Mouse (Mus musculus): ENCODE measurements around the gene Rpa3. TPM values are rescaled to one million over a fixed set of nuclear protein-coding genes. Genes with fewer than 3 reads are reported as not detected.

Gene Rpa3
- polyA plus RNA-seq, 1 experiment = 73.6 TPM

GRCm38 (mm10) chr6:8275098-8275497, 16.1 kb upstream of the Rpa3 start:
- no peak overlapping the region for H3ac ChIP-seq (ENCODE audit: control insufficient read depth, insufficient read length, low read depth)
- peaks cover 2% of the 10 kb centered on the region for H3K79me3 ChIP-seq (ENCODE audit: low read depth)
- H3K4me3 ChIP-seq (ENCODE audit: insufficient read depth, poor library complexity, severe bottlenecking) = no peak overlapping the region
- H3K36me3 ChIP-seq (ENCODE audit: control insufficient read depth, insufficient read depth) = peaks cover 9% of the 10 kb centered on the region
- H3K27me3 ChIP-seq (ENCODE audit: control insufficient read depth, insufficient read depth, insufficient read length) = no peaks in the 10 kb centered on the region
- TF ChIP-seq MYOG (IDR thresholded peaks at IDR 0.05; ENCODE audit: control insufficient read depth, extremely low read depth, insufficient read length) (no peak), MAX (IDR thresholded peaks at IDR 0.05) (no peak), CEBPB (IDR thresholded peaks at IDR 0.05; ENCODE audit: low read depth) (no peak), MYOD1 (IDR thresholded peaks at IDR 0.05; ENCODE audit: control insufficient read depth, insufficient read length, low read depth) (no peak), FOSL1 (IDR thresholded peaks at IDR 0.05; ENCODE audit: insufficient read depth, low read length, poor library complexity, severe bottlenecking) (no peak), CTCF (IDR thresholded peaks at IDR 0.05; ENCODE audit: control insufficient read depth, insufficient read depth, insufficient read length) (no peak), USF1 (IDR thresholded peaks at IDR 0.05; ENCODE audit: low read depth) (no peak)
- no peaks in the 10 kb centered on the region for H3K79me2 ChIP-seq (ENCODE audit: control insufficient read depth, insufficient read depth)

GRCm38 (mm10) chr6:8274387-8275054, 15.5 kb upstream of the Rpa3 start:
- Histone ChIP-seq H3K79me2 (ENCODE audit: control insufficient read depth, insufficient read depth) (no peaks in the 10 kb centered on the region), H3K27me3 (ENCODE audit: control insufficient read depth, insufficient read depth, insufficient read length) (no peaks in the 10 kb centered on the region), H3K36me3 (ENCODE audit: control insufficient read depth, insufficient read depth) (peaks cover 9% of the 10 kb centered on the region), H3ac (ENCODE audit: control insufficient read depth, insufficient read length, low read depth) (no peak overlapping the region), H3K4me3 (ENCODE audit: insufficient read depth, poor library complexity, severe bottlenecking) (no peak overlapping the region), H3K79me3 (ENCODE audit: low read depth) (peaks cover 4% of the 10 kb centered on the region)
- TF ChIP-seq MYOD1 (IDR thresholded peaks at IDR 0.05; ENCODE audit: control insufficient read depth, insufficient read length, low read depth) (no peak), CTCF (IDR thresholded peaks at IDR 0.05; ENCODE audit: control insufficient read depth, insufficient read depth, insufficient read length) (peak; percentile 12)

- Histone ChIP-seq H3K36me3 (ENCODE audit: control insufficient read depth, insufficient read depth) (peaks cover 5% of the 10 kb centered on the region), H3K79me2 (ENCODE audit: control insufficient read depth, insufficient read depth) (peaks cover 6% of the 10 kb centered on the region), H3K79me3 (ENCODE audit: low read depth) (peaks cover 10% of the 10 kb centered on the region), H3ac (ENCODE audit: control insufficient read depth, insufficient read length, low read depth) (no peak overlapping the region), H3K4me3 (ENCODE audit: insufficient read depth, poor library complexity, severe bottlenecking) (no peak overlapping the region), H3K27me3 (ENCODE audit: control insufficient read depth, insufficient read depth, insufficient read length) (no peaks in the 10 kb centered on the region)
- TF ChIP-seq CEBPB (IDR thresholded peaks at IDR 0.05; ENCODE audit: low read depth) (no peak), MYOG (IDR thresholded peaks at IDR 0.05; ENCODE audit: control insufficient read depth, extremely low read depth, insufficient read length) (no peak), USF1 (IDR thresholded peaks at IDR 0.05; ENCODE audit: low read depth) (no peak), FOSL1 (IDR thresholded peaks at IDR 0.05; ENCODE audit: insufficient read depth, low read length, poor library complexity, severe bottlenecking) (no peak), CTCF (IDR thresholded peaks at IDR 0.05; ENCODE audit: control insufficient read depth, insufficient read depth, insufficient read length) (no peak), MYOD1 (IDR thresholded peaks at IDR 0.05; ENCODE audit: control insufficient read depth, insufficient read length, low read depth) (no peak), MAX (IDR thresholded peaks at IDR 0.05) (no peak)
Measured at GRCm38 (mm10) chr6:8271047-8271446, 12.1 kb upstream of the Rpa3 start.

GRCm38 (mm10) chr6:8259667-8260044, 683 bp upstream of the Rpa3 start:
- peak overlapping the region; percentile 78 for H3K4me3 ChIP-seq (ENCODE audit: insufficient read depth, poor library complexity, severe bottlenecking)
- H3K36me3 ChIP-seq (ENCODE audit: control insufficient read depth, insufficient read depth) = peaks cover 17% of the 10 kb centered on the region
- no peak for TF ChIP-seq FOSL1 (IDR thresholded peaks at IDR 0.05; ENCODE audit: insufficient read depth, low read length, poor library complexity, severe bottlenecking)
- TF ChIP-seq CEBPB (IDR thresholded peaks at IDR 0.05; ENCODE audit: low read depth) = no peak
- no peak for TF ChIP-seq CTCF (IDR thresholded peaks at IDR 0.05; ENCODE audit: control insufficient read depth, insufficient read depth, insufficient read length)
- no peak for TF ChIP-seq MYOG (IDR thresholded peaks at IDR 0.05; ENCODE audit: control insufficient read depth, extremely low read depth, insufficient read length)
- no peak for TF ChIP-seq USF1 (IDR thresholded peaks at IDR 0.05; ENCODE audit: low read depth)
- TF ChIP-seq MAX (IDR thresholded peaks at IDR 0.05) = no peak
- TF ChIP-seq MYOD1 (IDR thresholded peaks at IDR 0.05; ENCODE audit: control insufficient read depth, insufficient read length, low read depth) = no peak
- no peaks in the 10 kb centered on the region for H3K27me3 ChIP-seq (ENCODE audit: control insufficient read depth, insufficient read depth, insufficient read length)
- peaks cover 55% of the 10 kb centered on the region for H3K79me2 ChIP-seq (ENCODE audit: control insufficient read depth, insufficient read depth)
- H3K79me3 ChIP-seq (ENCODE audit: low read depth) = peaks cover 26% of the 10 kb centered on the region
- peak overlapping the region; percentile 96 for H3ac ChIP-seq (ENCODE audit: control insufficient read depth, insufficient read length, low read depth)

- TF ChIP-seq CTCF (IDR thresholded peaks at IDR 0.05; ENCODE audit: control insufficient read depth, insufficient read depth, insufficient read length) (no peak), MYOD1 (IDR thresholded peaks at IDR 0.05; ENCODE audit: control insufficient read depth, insufficient read length, low read depth) (no peak), MAX (IDR thresholded peaks at IDR 0.05) (no peak), USF1 (IDR thresholded peaks at IDR 0.05; ENCODE audit: low read depth) (no peak), CEBPB (IDR thresholded peaks at IDR 0.05; ENCODE audit: low read depth) (no peak), FOSL1 (IDR thresholded peaks at IDR 0.05; ENCODE audit: insufficient read depth, low read length, poor library complexity, severe bottlenecking) (no peak), MYOG (IDR thresholded peaks at IDR 0.05; ENCODE audit: control insufficient read depth, extremely low read depth, insufficient read length) (no peak)
- peak overlapping the region; percentile 74 for H3ac ChIP-seq (ENCODE audit: control insufficient read depth, insufficient read length, low read depth)
- H3K4me3 ChIP-seq (ENCODE audit: insufficient read depth, poor library complexity, severe bottlenecking) = peak overlapping the region; percentile 72
- peaks cover 43% of the 10 kb centered on the region for H3K79me2 ChIP-seq (ENCODE audit: control insufficient read depth, insufficient read depth)
- H3K27me3 ChIP-seq (ENCODE audit: control insufficient read depth, insufficient read depth, insufficient read length) = no peaks in the 10 kb centered on the region
- peaks cover 26% of the 10 kb centered on the region for H3K79me3 ChIP-seq (ENCODE audit: low read depth)
- peaks cover 25% of the 10 kb centered on the region for H3K36me3 ChIP-seq (ENCODE audit: control insufficient read depth, insufficient read depth)
Measured at GRCm38 (mm10) chr6:8258316-8258715, 657 bp downstream of the Rpa3 start.

- no peak overlapping the region for H3K4me3 ChIP-seq (ENCODE audit: insufficient read depth, poor library complexity, severe bottlenecking)
- no peaks in the 10 kb centered on the region for H3K79me2 ChIP-seq (ENCODE audit: control insufficient read depth, insufficient read depth)
- H3K27me3 ChIP-seq (ENCODE audit: control insufficient read depth, insufficient read depth, insufficient read length) = no peaks in the 10 kb centered on the region
- TF ChIP-seq CTCF (IDR thresholded peaks at IDR 0.05; ENCODE audit: control insufficient read depth, insufficient read depth, insufficient read length) = no peak
- TF ChIP-seq MYOD1 (IDR thresholded peaks at IDR 0.05; ENCODE audit: control insufficient read depth, insufficient read length, low read depth) = no peak
- TF ChIP-seq MAX (IDR thresholded peaks at IDR 0.05) = no peak
- TF ChIP-seq FOSL1 (IDR thresholded peaks at IDR 0.05; ENCODE audit: insufficient read depth, low read length, poor library complexity, severe bottlenecking) = no peak
- H3K79me3 ChIP-seq (ENCODE audit: low read depth) = no peaks in the 10 kb centered on the region
- H3ac ChIP-seq (ENCODE audit: control insufficient read depth, insufficient read length, low read depth) = no peak overlapping the region
- peaks cover 45% of the 10 kb centered on the region for H3K36me3 ChIP-seq (ENCODE audit: control insufficient read depth, insufficient read depth)
Measured at GRCm38 (mm10) chr6:8228596-8228995, 30.4 kb downstream of the Rpa3 start.

Measured in C2C12 (cell line).